ENCODE assay signal across 15 mouse cellular contexts in genomic region chr7:131004071-131004470, GRCm38 (mm10). TPM values are rescaled to one million over a fixed set of nuclear protein-coding genes. Genes with fewer than 3 reads are reported as not detected.
"Had no signal": no experiment of that assay in that cellular context is flagged by ENCODE, and none has a peak within 500 bp of the region (broad histone marks: within the 10 kb centered on the region; RNA-seq: fewer than 3 reads in every experiment).

No protein-coding gene starts in this region.

- ATAC-seq: liver, embryonic 12.5 days; midbrain, embryonic 16.5 days had no signal

- H3K4me3 ChIP-seq: left cerebral cortex, adult 2 months; limb, embryonic 15.5 days; liver, embryonic 12.5 days; midbrain, embryonic 10.5 days; neural tube, embryonic 13.5 days had no signal

- H3K27me3 ChIP-seq: limb, embryonic 15.5 days; liver, embryonic 12.5 days; neural tube, embryonic 13.5 days had no signal

- H3K9ac ChIP-seq: limb, embryonic 15.5 days; liver, embryonic 12.5 days; lung, embryonic 14.5 days; neural tube, embryonic 13.5 days had no signal

- H3K36me3 ChIP-seq: limb, embryonic 15.5 days; liver, embryonic 12.5 days; midbrain, embryonic 10.5 days; neural tube, embryonic 13.5 days had no signal

- H3K9me3 ChIP-seq: limb, embryonic 15.5 days had no signal

- DNase-seq: kidney, adult 11 months; kidney, postnatal 14 days; lung, embryonic 14.5 days; lung, postnatal 10 days; lung, postnatal 4 days; right cerebral cortex, postnatal 14 days had no signal

- H3K4me1 ChIP-seq: limb, embryonic 15.5 days; liver, embryonic 12.5 days; neural tube, embryonic 13.5 days had no signal

- H3K4me2 ChIP-seq: limb, embryonic 15.5 days; liver, embryonic 12.5 days; lung, embryonic 14.5 days; neural tube, embryonic 13.5 days had no signal

- H3K27ac ChIP-seq: left cerebral cortex, adult 2 months; limb, embryonic 15.5 days; liver, embryonic 12.5 days; midbrain, embryonic 10.5 days; neural tube, embryonic 13.5 days; stomach, postnatal 0 days had no signal

RNA-seq across cellular contexts. Expression of gene Dmbt1, which starts 27.8 kb away (rescaled TPM):
- polyA plus RNA-seq: kidney, embryonic 14.5 days; limb, embryonic 11.5 days; liver, embryonic 12.5 days; lung, embryonic 14.5 days; midbrain, embryonic 10.5 days; midbrain, embryonic 16.5 days; neural tube, embryonic 13.5 days had no signal
